In genomic region chr4:105263600-105263999, GRCm38 (mm10) we compare ENCODE assay signal across 32 mouse cellular contexts.
DNase-seq lines count a peak whose midpoint lies in the region; ATAC-seq and TF ChIP-seq lines count a peak whose summit lies in the region.
"Had no signal": no experiment of that assay in that cellular context is flagged by ENCODE, and none has a peak within 500 bp of the region (broad histone marks: within the 10 kb centered on the region; RNA-seq: fewer than 3 reads in every experiment).

No protein-coding gene starts in this region.

- no peak overlapping the region for H3K4me3 ChIP-seq in gastrocnemius, adult 2 months
- H3K4me3 ChIP-seq: embryonic facial prominence, embryonic 13.5 days; erythroblast, embryonic 14.5 days; forebrain, embryonic 13.5 days; heart, embryonic 15.5 days; hindbrain, embryonic 10.5 days; intestine, embryonic 15.5 days; limb, embryonic 12.5 days; liver, embryonic 15.5 days; myocyte; neural tube, embryonic 13.5 days had no signal

- ATAC-seq in hematopoietic stem cell, adult 5-6 weeks (replicated peaks in 1 of 2; ENCODE audit: insufficient read depth in 1 of 2, low FRiP score in 2 of 2, low TSS enrichment in 1 of 2, low read depth in 1 of 2, poor library complexity in 2 of 2, severe bottlenecking in 2 of 2), result peak; percentile 50 to 56; a peak in 2 of 4 replicates
- ATAC-seq: CD4-positive, CD25-positive, alpha-beta regulatory T cell, adult 4 months; forebrain, embryonic 13.5 days; hindbrain, embryonic 16.5 days; intestine, embryonic 15.5 days; Patski had no signal

- no peaks in the 10 kb centered on the region for H3K27me3 ChIP-seq in splenic B cell, adult 2 months (ENCODE audit: control insufficient read depth, insufficient read depth, low read length, poor library complexity, severe bottlenecking)
- H3K27me3 ChIP-seq: embryonic facial prominence, embryonic 13.5 days; forebrain, embryonic 13.5 days; heart, embryonic 15.5 days; intestine, embryonic 15.5 days; limb, embryonic 12.5 days; liver, embryonic 15.5 days; neural tube, embryonic 13.5 days; Patski had no signal

- DNase-seq in gastrocnemius, adult 2 months, result no peak
- DNase-seq in gastrocnemius, adult 18-20 months (ENCODE audit: low spot score), result no peak
- peak; percentile 4 for DNase-seq in spleen, adult 12 weeks (ENCODE audit: low spot score)
- DNase-seq in spleen, postnatal 10 days (ENCODE audit: low spot score in 2 of 2), result no peak
- DNase-seq in splenic B cell, adult 2 months (ENCODE audit: low read depth, low spot score), result peak; percentile 69
- no peak for DNase-seq in embryo, embryonic 11 days
- DNase-seq in left cerebral cortex, adult 11 months (ENCODE audit: low spot score), result no peak
- DNase-seq: adrenal gland, postnatal 36 days; cerebellum, adult 11-12 months; cerebellum, postnatal 10 days; gastrocnemius, postnatal 25 days; kidney, adult 8-10 months; kidney, postnatal 14 days; layer of hippocampus, postnatal 36 days; lung, postnatal 10 days; midbrain, embryonic 14.5 days; right cerebral cortex, adult 18-20 months; thymus, postnatal 14 days had no signal

- 0 out of 2 replicates have a peak overlapping the region, but pooled peaks have one; percentile 81 for H3K27ac ChIP-seq in gastrocnemius, adult 2 months
- H3K27ac ChIP-seq: embryonic facial prominence, embryonic 13.5 days; forebrain, embryonic 13.5 days; heart, embryonic 15.5 days; hindbrain, embryonic 10.5 days; intestine, embryonic 15.5 days; limb, embryonic 12.5 days; liver, embryonic 15.5 days; neural tube, embryonic 13.5 days had no signal

- TF ChIP-seq CTCF in gastrocnemius, adult 2 months (IDR thresholded peaks at IDR 0.05), result no peak

- H3K36me3 ChIP-seq in splenic B cell, adult 2 months (ENCODE audit: control insufficient read depth, insufficient read depth, low read length, poor library complexity, severe bottlenecking), result no peaks in the 10 kb centered on the region
- H3K36me3 ChIP-seq: embryonic facial prominence, embryonic 13.5 days; heart, embryonic 15.5 days; hindbrain, embryonic 10.5 days; intestine, embryonic 15.5 days; limb, embryonic 12.5 days; liver, embryonic 15.5 days; neural tube, embryonic 13.5 days had no signal

- intact Hi-C loops in gastrocnemius, adult 2 months (cut with DNase I), result loop anchor here (5.0 kb wide), 1 partner anchor 36 kb away; no protein-coding TSS in a partner anchor

Comparison
In these comparisons a context has a peak if more than half of its experiments do, and no peak if none do; other contexts are left out.
1. DNase-seq: peak in spleen, adult 12 weeks (single experiment) and splenic B cell, adult 2 months (single experiment); none in gastrocnemius, adult 2 months (single experiment), gastrocnemius, adult 18-20 months (single experiment), spleen, postnatal 10 days (0 of 2), embryo, embryonic 11 days (single experiment) and left cerebral cortex, adult 11 months (single experiment).